Mouse (Mus musculus) layer of hippocampus, postnatal 10 days (tissue): ENCODE results near the gene 2610044O15Rik8. TPM values are rescaled to one million over a fixed set of nuclear protein-coding genes. Genes with fewer than 3 reads are reported as not detected.

ENCODE experiments used
- DNase-seq, 2 experiments: peaks; one replicate each; pipeline ENCODE4 v3.0.0; 2021; ENCODE audit warnings: low spot score in 2 of 2
- long read RNA-seq: library from polyadenylated mRNA; stranded (forward); transcript quantifications from one replicate; pipeline ENCODE4 v2.0.0, GENCODE M21; 2023
- total RNA-seq, 2 experiments: library from RNA; stranded (reverse); gene quantifications; 2 replicates each; pipeline ENCODE4 v1.2.3; 2021

Gene 2610044O15Rik8
- total RNA-seq = 10 to 100 TPM; 20.1 to 23.0 TPM
- long read RNA-seq, partial matches to known transcripts = 0 of 16 reads
- long read RNA-seq, other reads (novel, unspliced or antisense) = 9 of 16 reads

- peak; percentile 82 to 84 for DNase-seq
These were observed at the start of gene 2610044O15Rik8 for GRCm38 (mm10) chr8:129234027-129234733. 2610044O15Rik8 (minus strand) TSS chr8:129234406.

- no peak for DNase-seq
These were observed 31.7 kb upstream of the 2610044O15Rik8 start for GRCm38 (mm10) chr8:129265918-129266317.

GRCm38 (mm10) chr8:129264296-129264695, 30.1 kb upstream of the 2610044O15Rik8 start:
- no peak for DNase-seq

- DNase-seq = peak; percentile 79 to 82
These were observed 29.2 kb upstream of the 2610044O15Rik8 start for GRCm38 (mm10) chr8:129263211-129263927.

GRCm38 (mm10) chr8:129233664-129234026, 561 bp downstream of the 2610044O15Rik8 start:
- no peak for DNase-seq

Other genes starting within 250 kb of the 2610044O15Rik8 start
- not detected for gene Ccdc7a, start 168.9 kb downstream of the 2610044O15Rik8 start, total RNA-seq
- not detected for gene Ccdc7b, start 167.3 kb downstream of the 2610044O15Rik8 start, total RNA-seq
- gene Gm10999, start 102.7 kb downstream of the 2610044O15Rik8 start, total RNA-seq = not detected